Mouse (Mus musculus) hindbrain, embryonic 12.5 days (tissue): ENCODE results near the gene Rgs7bp. TPM values are rescaled to one million over a fixed set of nuclear protein-coding genes. Genes with fewer than 3 reads are reported as not detected.
A peak's percentile ranks its signal among the peaks of the same experiment; 100 is the strongest.

Experiments used
- ATAC-seq: fragments of 200-750 bp; cut with Nextera tagmentation; 2 replicates; pipeline ENCODE4 v1.8.0; 2017; ENCODE audit warnings: moderate TSS enrichment; ENCODE audit not compliant: low FRiP score
- H3K27ac ChIP-seq: fragments of 300-500 bp; sonication (generic); 2 replicates; pipeline ENCODE4 v1.5.1; 2016; ENCODE audit warnings: mild to moderate bottlenecking
- H3K27me3 ChIP-seq: fragments of 300-500 bp; sonication (generic); 2 replicates; pipeline ENCODE4 v1.6.1; 2016; ENCODE audit warnings: mild to moderate bottlenecking
- H3K36me3 ChIP-seq: fragments of 300-500 bp; sonication (generic); 2 replicates; pipeline ENCODE4 v1.6.1; 2016; ENCODE audit warnings: mild to moderate bottlenecking
- H3K4me1 ChIP-seq: fragments of 300-500 bp; sonication (generic); 2 replicates; pipeline ENCODE4 v1.6.1; 2016
- H3K4me2 ChIP-seq: fragments of 300-500 bp; sonication (generic); replicated peaks from 2 replicates; pipeline ENCODE4 v1.6.1; 2016; ENCODE audit warnings: mild to moderate bottlenecking
- H3K4me3 ChIP-seq: fragments of 300-500 bp; sonication (generic); 2 replicates; pipeline ENCODE4 v1.5.1; 2016; ENCODE audit warnings: mild to moderate bottlenecking
- H3K9ac ChIP-seq: fragments of 300-500 bp; sonication (generic); 2 replicates; pipeline ENCODE4 v1.6.1; 2016; ENCODE audit warnings: mild to moderate bottlenecking, moderate library complexity
- H3K9me3 ChIP-seq: fragments of 300-500 bp; sonication (generic); replicated peaks from 2 replicates; pipeline ENCODE4 v1.6.1; 2016; ENCODE audit warnings: mild to moderate bottlenecking
- WGBS: fragments of 180-500 bp; shearing (Covaris S2); methylation state at CpG from one replicate; pipeline ENCODE4 v1.1.7; 2016; 5-methylcytosine and 5-hydroxymethylcytosine counted together
- polyA plus RNA-seq: library from polyadenylated mRNA; unstranded; fragments of >200 nt; fragmentation: Nextera tagmentation; extraction: Ambion mirVana; gene quantifications from 2 replicates; pipeline ENCODE4 v1.2.1, GENCODE M21; 2016

The Rgs7bp gene
- polyA plus RNA-seq, 1 experiment from 2014 or later: 2.5 TPM

DNA sequence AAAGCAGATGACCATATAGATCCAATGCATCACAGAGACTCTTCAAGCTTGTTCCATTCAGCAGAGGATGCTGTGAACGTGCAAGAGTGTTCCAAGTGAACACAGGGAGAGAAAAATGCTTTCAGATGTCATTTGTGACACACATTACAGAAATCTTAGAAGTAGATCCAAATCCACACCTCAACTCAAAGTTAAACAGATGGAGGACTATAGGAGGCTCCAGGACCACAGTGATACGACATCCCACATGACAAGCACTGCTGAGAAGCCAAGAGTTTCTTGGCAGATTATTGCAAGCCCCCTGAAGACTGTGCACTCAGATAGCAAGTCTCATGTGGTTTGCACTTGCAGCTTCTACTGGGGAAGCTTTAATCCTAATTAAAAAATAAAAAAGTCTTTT lies 53.0 kb downstream of the Rgs7bp start:
- H3K4me1 ChIP-seq: no peaks in the 10 kb centered on the region
- WGBS: 72% methylated on average over 2 of the region's 2 CpGs
- H3K4me3 ChIP-seq: no peak overlapping the region
- H3K9ac ChIP-seq: no peak overlapping the region
- H3K9me3 ChIP-seq: no peaks in the 10 kb centered on the region
- no peak overlapping the region for H3K4me2 ChIP-seq
- ATAC-seq: no peak
- no peaks in the 10 kb centered on the region for H3K36me3 ChIP-seq
- H3K27ac ChIP-seq: no peak overlapping the region
- H3K27me3 ChIP-seq: no peaks in the 10 kb centered on the region

GRCm38 (mm10) chr13:104988811-104989258 lies 65.9 kb downstream of the Rgs7bp start:
- no peaks in the 10 kb centered on the region for H3K9me3 ChIP-seq
- H3K27ac ChIP-seq: no peak overlapping the region
- H3K27me3 ChIP-seq: no peaks in the 10 kb centered on the region
- H3K9ac ChIP-seq: no peak overlapping the region
- H3K4me1 ChIP-seq: no peaks in the 10 kb centered on the region; the same call in 1 of the 2 replicates
- no peaks in the 10 kb centered on the region for H3K36me3 ChIP-seq
- ATAC-seq: no peak
- no peak overlapping the region for H3K4me2 ChIP-seq
- WGBS: 65% methylated on average over 7 of the region's 7 CpGs
- H3K4me3 ChIP-seq: no peak overlapping the region

- H3K36me3 ChIP-seq: no peaks in the 10 kb centered on the region
- WGBS: 78% methylated on average over 13 of the region's 13 CpGs
Measured at GRCm38 (mm10) chr13:104988009-104988540, 66.7 kb downstream of the Rgs7bp start.

GRCm38 (mm10) chr13:104985691-104986090 lies 69.0 kb downstream of the Rgs7bp start:
- Histone ChIP-seq H3K27ac (no peak overlapping the region), H3K4me1 (no peaks in the 10 kb centered on the region; the same call in 1 of the 2 replicates), H3K4me3 (no peak overlapping the region), H3K9ac (no peak overlapping the region), H3K27me3 (no peaks in the 10 kb centered on the region), H3K4me2 (no peak overlapping the region), H3K36me3 (no peaks in the 10 kb centered on the region), H3K9me3 (peaks cover 4% of the 10 kb centered on the region; the same call in 1 of the 2 replicates)
- no peak for ATAC-seq
- WGBS: 86% methylated on average over 4 of the region's 4 CpGs

More at GRCm38 (mm10) chr13:104988009-104988540, 66.7 kb downstream of the Rgs7bp start:
- Histone ChIP-seq H3K9me3 (no peaks in the 10 kb centered on the region), H3K4me2 (no peak overlapping the region), H3K4me1 (no peaks in the 10 kb centered on the region; the same call in 1 of the 2 replicates), H3K27me3 (no peaks in the 10 kb centered on the region), H3K9ac (no peak overlapping the region), H3K4me3 (no peak overlapping the region), H3K27ac (no peak overlapping the region)
- no peak for ATAC-seq

- no peak overlapping the region for H3K27ac ChIP-seq
- no peak overlapping the region for H3K4me3 ChIP-seq
- ATAC-seq: no peak
- H3K9me3 ChIP-seq: peaks cover 4% of the 10 kb centered on the region; the same call in 1 of the 2 replicates
- H3K27me3 ChIP-seq: no peaks in the 10 kb centered on the region
- no peak overlapping the region for H3K9ac ChIP-seq
- H3K4me2 ChIP-seq: no peak overlapping the region
- no peaks in the 10 kb centered on the region; the same call in 1 of the 2 replicates for H3K4me1 ChIP-seq
- no peaks in the 10 kb centered on the region for H3K36me3 ChIP-seq
- 76% methylated on average over 5 of the region's 5 CpGs for WGBS
Measured at GRCm38 (mm10) chr13:104983989-104984388, 70.7 kb downstream of the Rgs7bp start.

GRCm38 (mm10) chr13:104982781-104983353 lies 71.9 kb downstream of the Rgs7bp start:
- H3K9ac ChIP-seq: no peak overlapping the region
- H3K9me3 ChIP-seq: peaks cover 4% of the 10 kb centered on the region; the same call in 1 of the 2 replicates
- H3K4me1 ChIP-seq: no peaks in the 10 kb centered on the region
- H3K36me3 ChIP-seq: no peaks in the 10 kb centered on the region
- no peaks in the 10 kb centered on the region for H3K27me3 ChIP-seq
- no peak overlapping the region for H3K4me3 ChIP-seq
- 90% methylated on average over 10 of the region's 10 CpGs for WGBS
- H3K4me2 ChIP-seq: no peak overlapping the region
- ATAC-seq: no peak
- H3K27ac ChIP-seq: no peak overlapping the region

DNA sequence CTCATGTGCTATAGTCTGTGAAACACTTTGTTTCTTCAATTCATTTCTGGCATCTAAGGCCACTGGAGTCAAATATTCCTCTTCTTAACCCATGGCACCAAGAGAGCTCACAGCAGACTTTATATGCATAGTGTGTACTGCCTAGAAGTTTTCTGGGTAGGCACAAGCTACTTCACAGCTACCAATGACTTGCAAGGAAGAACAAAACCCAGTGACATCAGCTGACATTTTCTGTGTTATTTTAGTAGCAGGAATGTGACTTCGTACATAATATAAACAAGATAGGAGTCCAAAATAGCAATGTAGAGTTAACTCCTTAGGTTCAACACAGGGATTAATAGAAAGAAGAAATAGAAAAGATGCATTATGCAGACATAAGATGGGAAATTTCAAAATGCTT lies 76.6 kb downstream of the Rgs7bp start:
- Histone ChIP-seq H3K27ac (no peak overlapping the region), H3K4me3 (no peak overlapping the region), H3K9ac (no peak overlapping the region), H3K36me3 (no peaks in the 10 kb centered on the region), H3K4me1 (peaks cover 4% of the 10 kb centered on the region), H3K4me2 (no peak overlapping the region), H3K27me3 (no peaks in the 10 kb centered on the region), H3K9me3 (peaks cover 4% of the 10 kb centered on the region; the same call in 1 of the 2 replicates)
- 69% methylated on average over 1 of the region's 1 CpGs for WGBS
- ATAC-seq: no peak

GRCm38 (mm10) chr13:104967486-104967885 lies 87.2 kb downstream of the Rgs7bp start:
- Histone ChIP-seq H3K4me2 (no peak overlapping the region), H3K9me3 (no peaks in the 10 kb centered on the region), H3K9ac (no peak overlapping the region), H3K4me1 (no peaks in the 10 kb centered on the region), H3K36me3 (no peaks in the 10 kb centered on the region), H3K4me3 (no peak overlapping the region), H3K27me3 (no peaks in the 10 kb centered on the region), H3K27ac (no peak overlapping the region)
- no peak for ATAC-seq
- WGBS: 56% methylated on average over 2 of the region's 2 CpGs

DNA sequence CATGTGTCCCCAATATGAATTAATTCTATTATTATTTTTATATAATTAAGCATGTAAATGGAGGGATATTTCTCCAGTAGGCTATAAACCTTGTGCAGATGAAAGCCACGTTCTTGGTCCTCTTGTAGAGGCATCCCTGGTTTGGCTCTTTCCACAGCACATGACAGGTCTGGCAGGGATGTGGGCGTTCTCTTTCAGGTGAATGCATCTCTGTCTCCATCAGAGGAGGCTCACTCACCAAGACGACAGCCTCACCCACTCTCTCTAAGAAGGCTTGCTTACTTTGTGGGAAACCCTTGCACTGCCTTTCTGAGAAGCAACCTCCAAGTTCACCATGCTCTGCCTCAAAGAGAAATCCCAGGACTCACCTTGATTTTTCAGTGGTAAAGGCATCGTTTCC lies 91.0 kb downstream of the Rgs7bp start:
- Histone ChIP-seq H3K4me2 (no peak overlapping the region), H3K27ac (no peak overlapping the region), H3K4me1 (no peaks in the 10 kb centered on the region), H3K9me3 (no peaks in the 10 kb centered on the region), H3K4me3 (no peak overlapping the region), H3K36me3 (no peaks in the 10 kb centered on the region), H3K9ac (no peak overlapping the region), H3K27me3 (no peaks in the 10 kb centered on the region)
- ATAC-seq: no peak
- WGBS: 73% methylated on average over 4 of the region's 4 CpGs

DNA sequence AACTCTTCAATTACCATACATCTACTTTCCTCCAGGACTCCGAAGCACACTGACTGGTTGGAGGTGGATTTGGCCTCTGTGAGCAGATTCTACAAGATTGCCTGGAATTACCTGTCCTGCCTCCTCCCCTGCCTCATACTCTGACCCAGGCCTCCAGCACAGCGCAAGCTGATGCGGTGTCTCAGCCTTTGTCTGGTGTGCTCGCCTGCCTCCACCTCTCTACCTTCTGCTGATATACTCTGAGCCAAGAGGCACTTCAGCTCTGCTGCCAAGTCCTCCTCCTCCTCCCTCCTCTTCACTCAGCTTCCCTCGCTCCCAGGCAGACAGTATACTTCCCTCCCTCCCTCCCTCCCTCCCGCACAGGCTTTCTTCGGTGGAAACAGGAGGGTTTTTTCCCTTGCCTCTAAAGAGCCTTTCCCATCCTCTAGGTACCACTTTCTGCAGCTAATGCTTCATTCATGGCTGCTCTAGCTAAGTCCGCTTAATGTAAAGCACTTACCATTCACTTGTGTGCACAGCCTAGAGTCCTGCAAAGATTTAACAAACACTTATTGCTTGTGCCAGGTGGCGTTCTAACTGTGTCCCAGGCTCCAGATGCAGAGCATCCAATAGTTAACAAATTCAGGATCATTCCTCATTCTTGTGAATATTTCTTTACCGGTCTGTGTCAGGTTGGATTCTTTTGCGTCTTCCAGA lies 91.9 kb downstream of the Rgs7bp start:
- no peaks in the 10 kb centered on the region for H3K9me3 ChIP-seq
- H3K27me3 ChIP-seq: no peaks in the 10 kb centered on the region
- no peak for ATAC-seq
- peak overlapping the region; percentile 12; the same call in 1 of the 2 replicates for H3K27ac ChIP-seq
- H3K4me1 ChIP-seq: no peaks in the 10 kb centered on the region
- no peaks in the 10 kb centered on the region for H3K36me3 ChIP-seq
- 66% methylated on average over 11 of the region's 11 CpGs for WGBS
- no peak overlapping the region for H3K4me2 ChIP-seq
- H3K9ac ChIP-seq: no peak overlapping the region
- no peak overlapping the region for H3K4me3 ChIP-seq

- WGBS: 87% methylated on average over 7 of the region's 7 CpGs
- H3K27ac ChIP-seq: no peak overlapping the region
- H3K27me3 ChIP-seq: no peaks in the 10 kb centered on the region
- no peak for ATAC-seq
- no peaks in the 10 kb centered on the region for H3K9me3 ChIP-seq
- H3K36me3 ChIP-seq: no peaks in the 10 kb centered on the region
- H3K4me3 ChIP-seq: no peak overlapping the region
- no peaks in the 10 kb centered on the region for H3K4me1 ChIP-seq
- no peak overlapping the region for H3K9ac ChIP-seq
- no peak overlapping the region for H3K4me2 ChIP-seq
Measured at GRCm38 (mm10) chr13:104962166-104962565, 92.6 kb downstream of the Rgs7bp start.

DNA sequence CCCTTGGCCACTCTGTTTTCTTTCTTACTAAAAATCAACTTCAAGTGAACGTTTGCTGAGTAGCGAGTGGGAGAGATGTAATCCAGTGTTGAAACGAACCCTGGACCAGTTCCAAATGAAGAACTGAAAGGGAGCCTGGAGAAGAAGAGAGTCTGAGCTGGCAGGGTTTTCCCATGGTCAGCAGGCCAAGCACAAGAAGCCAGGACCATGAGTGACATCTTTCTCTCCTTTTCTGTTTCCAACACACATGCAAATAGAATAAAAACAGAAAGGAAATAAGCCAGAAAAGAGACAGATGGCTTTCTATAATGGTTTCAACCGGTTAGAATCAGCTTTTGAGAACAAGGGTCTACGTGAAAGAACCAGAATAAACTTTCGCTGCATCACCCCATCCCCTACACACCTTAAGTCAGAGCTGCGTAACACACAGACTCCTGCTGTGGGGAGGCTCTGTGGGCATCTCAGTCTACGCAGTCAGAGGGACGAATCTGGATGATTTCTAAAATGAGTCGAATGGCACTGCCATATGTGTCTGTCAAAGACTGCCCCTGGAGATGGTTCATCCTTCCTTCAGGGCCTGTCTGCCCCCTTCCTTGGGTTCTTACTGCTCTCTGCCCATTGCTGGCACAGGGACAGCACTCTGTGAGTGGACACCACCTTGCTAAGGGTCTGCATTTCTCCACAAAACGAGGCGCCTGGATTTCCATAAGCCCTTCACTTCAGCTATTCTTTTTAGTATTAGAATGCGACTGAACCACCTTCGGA lies 93.6 kb downstream of the Rgs7bp start:
- H3K9me3 ChIP-seq: no peaks in the 10 kb centered on the region
- 83% methylated on average over 14 of the region's 14 CpGs for WGBS
- no peak overlapping the region for H3K4me2 ChIP-seq
- no peak for ATAC-seq
- no peak overlapping the region for H3K27ac ChIP-seq
- H3K27me3 ChIP-seq: no peaks in the 10 kb centered on the region
- no peaks in the 10 kb centered on the region for H3K4me1 ChIP-seq
- no peaks in the 10 kb centered on the region for H3K36me3 ChIP-seq
- no peak overlapping the region for H3K9ac ChIP-seq
- H3K4me3 ChIP-seq: no peak overlapping the region
